Mouse (Mus musculus) ES-Bruce4 (cell line): ENCODE measurements around the gene Arl3.

Experiments used
- CTCF ChIP-seq: IDR thresholded peaks from one replicate; pipeline ENCODE4 v1.8.1; 2011; ENCODE audit warnings: low read depth, low read length
- POLR2A ChIP-seq: IDR thresholded peaks from one replicate; pipeline ENCODE4 v1.8.1; 2011; ENCODE audit warnings: low read length; ENCODE audit not compliant: insufficient read depth

GRCm38 (mm10) chr19:46527632-46528528, 45.1 kb downstream of the Arl3 start:
- TF ChIP-seq POLR2A (no peak), CTCF (no peak)
